Mouse (Mus musculus) bone marrow macrophage, adult 2 months (primary cell): Measurements from ENCODE around the gene Slc38a9. TPM values are rescaled to one million over a fixed set of nuclear protein-coding genes. Genes with fewer than 3 reads are reported as not detected.

ENCODE experiments used
- H3K27ac ChIP-seq: 2 replicates; pipeline ENCODE4 v1.5.1; 2012; ENCODE audit warnings: low read depth, low read length; ENCODE audit not compliant: insufficient read depth
- H3K4me1 ChIP-seq: 2 replicates; pipeline ENCODE4 v1.6.1; 2012; ENCODE audit warnings: low read length; ENCODE audit not compliant: control insufficient read depth, insufficient read depth
- H3K4me3 ChIP-seq: 2 replicates; pipeline ENCODE4 v1.5.1; 2012; ENCODE audit warnings: mild to moderate bottlenecking, low read length, moderate library complexity; ENCODE audit not compliant: insufficient read depth
- CTCF ChIP-seq: IDR thresholded peaks from 2 replicates; pipeline ENCODE4 v1.5.1; 2012; ENCODE audit warnings: low read depth, mild to moderate bottlenecking, low read length, moderate library complexity
- POLR2A ChIP-seq: IDR thresholded peaks from 2 replicates; pipeline ENCODE4 v1.6.1; 2012; ENCODE audit warnings: mild to moderate bottlenecking, low read depth, low read length, borderline replicate concordance
- polyA plus RNA-seq: library from polyadenylated mRNA; stranded (reverse); fragments of >200 nt; gene quantifications from 2 replicates; pipeline ENCODE4 v1.2.4, GENCODE M21; 2012; ENCODE audit not compliant: missing spikeins, insufficient read depth, insufficient read length

Slc38a9 gene
- polyA plus RNA-seq, 1 experiment = 36.3 TPM

DNA sequence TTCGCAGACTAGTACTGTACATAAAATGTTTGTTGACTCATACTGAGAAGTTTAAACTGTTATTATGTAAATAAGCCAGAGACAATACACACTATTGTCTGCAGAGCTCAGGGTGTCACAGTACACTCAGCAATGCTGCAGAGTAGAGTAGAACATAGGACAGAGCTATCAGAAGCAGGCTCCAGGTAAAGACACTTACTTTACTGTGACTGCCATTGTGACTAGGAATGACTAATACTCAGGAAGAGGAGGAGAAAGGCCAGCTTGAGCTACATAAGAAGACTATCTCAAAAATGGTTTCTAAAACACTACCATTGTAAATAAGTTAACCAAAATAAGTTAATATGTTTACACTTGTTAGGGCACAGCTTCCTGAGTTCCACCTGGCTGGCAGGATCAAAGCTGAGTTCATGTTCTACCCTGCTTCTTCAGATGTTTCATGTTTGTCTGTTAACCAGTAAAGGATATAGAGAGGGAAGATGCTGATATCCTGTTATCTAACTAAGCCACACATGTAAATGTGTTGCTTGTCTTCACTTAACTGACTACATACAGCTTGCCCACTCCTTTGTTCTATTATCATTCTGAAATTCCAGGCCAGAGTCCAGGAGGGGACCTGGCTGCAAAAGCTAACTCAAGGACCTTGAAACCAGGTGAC, 14.9 kb upstream of the Slc38a9 start:
- Histone ChIP-seq H3K27ac (no peak overlapping the region), H3K4me1 (no peaks in the 10 kb centered on the region), H3K4me3 (no peak overlapping the region)
- TF ChIP-seq POLR2A (no peak), CTCF (no peak)

DNA sequence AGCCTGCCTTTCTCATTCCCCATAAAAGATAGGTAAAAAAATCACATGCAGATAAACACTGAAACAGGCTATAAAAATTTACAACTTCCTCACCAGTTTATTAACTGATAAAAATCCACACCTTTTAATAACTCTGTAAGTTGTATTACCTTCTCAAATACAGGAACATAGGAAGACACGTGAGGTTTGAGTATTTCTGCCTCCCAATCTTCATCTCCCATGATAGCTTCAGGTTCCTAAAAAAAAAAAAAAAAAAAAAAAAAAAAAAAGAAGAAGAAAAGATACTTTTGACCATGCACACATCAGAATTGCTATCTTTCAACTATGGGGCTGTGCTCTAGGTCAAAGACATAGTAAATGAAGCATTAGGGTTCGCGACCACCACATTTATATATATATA, 9.4 kb upstream of the Slc38a9 start:
- TF ChIP-seq CTCF (no peak), POLR2A (no peak)
- Histone ChIP-seq H3K27ac (no peak overlapping the region), H3K4me3 (no peak overlapping the region), H3K4me1 (no peaks in the 10 kb centered on the region)

GRCm38 (mm10) chr13:112652205-112652604, 8.3 kb upstream of the Slc38a9 start, which contains the start of gene Ddx4:
Ddx4 (minus strand) TSS chr13:112652475.
- no peak within 1 kb of the TSS for H3K4me3 ChIP-seq
- H3K27ac ChIP-seq = no peak within 1 kb of the TSS
- no peak for TF ChIP-seq CTCF
- TF ChIP-seq POLR2A = no peak
- H3K4me1 ChIP-seq = no peaks in the 10 kb centered on the region; the same call in 1 of the 2 replicates

DNA sequence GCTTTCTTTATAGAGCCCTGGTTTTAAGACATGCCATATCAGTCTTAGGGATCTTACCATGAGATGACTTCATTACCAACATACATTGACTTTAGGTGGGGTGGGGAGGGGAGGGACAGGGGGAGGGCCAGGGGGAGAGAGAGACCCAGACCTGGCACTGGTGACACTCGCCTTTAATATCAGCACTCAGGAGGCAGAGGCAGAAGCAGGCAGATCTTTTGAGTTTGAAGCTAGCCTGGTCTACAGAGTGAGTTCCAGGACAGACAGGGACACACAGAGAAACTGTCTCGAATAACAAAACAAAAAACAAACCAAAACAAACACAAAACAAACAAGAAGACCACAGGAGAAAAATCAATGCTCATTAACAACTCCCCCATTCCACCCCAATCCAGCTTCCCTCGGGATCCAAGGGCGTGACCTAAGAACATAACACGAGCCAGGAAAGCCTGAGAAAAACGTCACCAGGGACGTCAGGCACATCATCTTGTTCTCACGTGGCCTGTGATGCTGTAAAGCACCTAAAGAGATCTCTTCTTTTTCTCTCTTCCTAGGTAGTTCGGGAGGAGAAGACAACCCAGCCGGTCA, 471 bp upstream of the Slc38a9 start:
- TF ChIP-seq CTCF (no peak), POLR2A (0 out of 2 replicates have a peak, but pooled peaks have one; percentile 48)
- H3K4me3 ChIP-seq = peak overlapping the region; percentile 88
- H3K27ac ChIP-seq = no peak overlapping the region
- H3K4me1 ChIP-seq = peaks cover 11% of the 10 kb centered on the region

DNA sequence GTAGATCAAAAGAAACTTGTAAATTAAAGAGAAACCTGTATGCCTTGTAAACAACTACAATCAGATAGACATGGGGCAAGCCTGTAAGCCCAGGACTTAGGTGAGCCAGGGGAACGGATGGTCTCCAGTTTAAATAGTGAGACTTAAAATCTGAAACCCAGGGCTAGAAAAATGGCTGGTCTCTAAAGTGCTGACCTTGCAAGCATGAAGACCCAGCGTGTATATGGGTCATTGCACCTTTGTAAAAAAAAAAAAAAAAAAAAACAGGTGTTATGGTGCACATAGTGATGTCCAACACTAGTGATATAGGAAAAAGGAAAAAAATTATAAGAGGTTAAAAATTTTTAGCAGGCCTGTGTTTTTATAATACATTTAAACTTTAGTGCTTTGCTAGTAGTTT, 1.1 kb downstream of the Slc38a9 start:
- TF ChIP-seq POLR2A = no peak
- TF ChIP-seq CTCF = no peak
- Histone ChIP-seq H3K4me1 (peaks cover 18% of the 10 kb centered on the region), H3K4me3 (no peak overlapping the region), H3K27ac (no peak overlapping the region)

GRCm38 (mm10) chr13:112666433-112667024, 6.0 kb downstream of the Slc38a9 start:
- no peak for TF ChIP-seq POLR2A
- no peak for TF ChIP-seq CTCF
- H3K4me3 ChIP-seq = peak overlapping the region; percentile 53
- peak overlapping the region; percentile 87 for H3K27ac ChIP-seq
- H3K4me1 ChIP-seq = peaks cover 17% of the 10 kb centered on the region

DNA sequence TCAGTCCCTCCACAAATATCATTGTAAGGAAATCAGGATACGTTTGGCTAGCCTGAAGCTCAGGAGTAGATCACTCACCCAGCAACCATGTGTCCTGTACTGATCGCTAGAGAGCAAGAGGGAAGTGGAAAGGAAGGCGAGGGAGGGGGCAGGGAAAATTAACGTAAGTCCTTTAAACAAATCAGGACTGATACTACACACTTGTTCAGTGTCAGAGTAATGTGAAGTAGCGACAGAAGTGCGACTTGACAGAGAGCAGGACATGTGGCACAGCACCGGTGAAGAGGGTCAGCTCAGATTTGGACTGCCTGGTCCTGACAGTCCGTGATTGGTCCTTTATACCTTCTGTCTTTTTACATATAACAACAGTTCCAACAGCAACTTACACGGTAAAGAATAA, 6.7 kb downstream of the Slc38a9 start:
- Histone ChIP-seq H3K27ac (peak overlapping the region; percentile 78), H3K4me3 (peak overlapping the region; percentile 53), H3K4me1 (peaks cover 15% of the 10 kb centered on the region)
- TF ChIP-seq POLR2A (no peak), CTCF (no peak)

- TF ChIP-seq POLR2A (no peak), CTCF (no peak)
- Histone ChIP-seq H3K4me1 (peaks cover 5% of the 10 kb centered on the region), H3K27ac (no peak overlapping the region), H3K4me3 (no peak overlapping the region)
Measured at GRCm38 (mm10) chr13:112671708-112672107, 11.2 kb downstream of the Slc38a9 start.

- TF ChIP-seq CTCF (no peak), POLR2A (no peak)
- Histone ChIP-seq H3K27ac (no peak overlapping the region), H3K4me3 (no peak overlapping the region), H3K4me1 (no peaks in the 10 kb centered on the region)
Measured at GRCm38 (mm10) chr13:112672797-112673196, 12.2 kb downstream of the Slc38a9 start.

DNA sequence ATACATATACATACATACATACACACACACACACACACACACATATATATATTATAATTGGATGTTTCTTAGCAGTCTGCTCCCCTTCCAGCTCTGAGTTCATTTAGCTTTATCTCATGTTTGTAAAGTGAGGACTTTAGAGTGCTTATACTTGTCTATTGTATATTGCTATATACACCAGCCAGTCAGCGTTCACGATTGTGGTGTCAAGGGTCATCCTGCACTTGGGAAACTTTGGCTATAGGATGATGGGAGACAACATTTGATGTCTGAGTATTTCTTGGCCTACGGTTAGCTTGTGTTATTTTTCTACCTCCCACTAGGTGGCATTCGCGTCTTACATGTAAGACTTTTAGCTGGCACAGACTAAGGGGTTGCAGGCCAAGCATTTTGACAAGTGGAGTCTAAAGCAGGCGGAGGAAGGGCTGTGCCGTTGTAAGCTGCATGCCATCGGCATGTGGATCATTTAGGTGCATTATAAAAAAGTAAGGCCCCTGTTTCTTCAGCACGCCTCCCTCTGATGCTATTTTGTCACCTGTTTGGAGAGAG, 13.4 kb downstream of the Slc38a9 start:
- Histone ChIP-seq H3K4me3 (no peak overlapping the region), H3K4me1 (no peaks in the 10 kb centered on the region), H3K27ac (no peak overlapping the region)
- TF ChIP-seq CTCF = no peak; the same call in 1 of the 2 replicates
- no peak for TF ChIP-seq POLR2A
